Mouse (Mus musculus) embryonic facial prominence, embryonic 13.5 days (tissue): ENCODE data around the gene Gtf2a1. TPM values are rescaled to one million over a fixed set of nuclear protein-coding genes. Genes with fewer than 3 reads are reported as not detected.

Experiments
- ATAC-seq: fragments of 200-750 bp; cut with Nextera tagmentation; 2 replicates; pipeline ENCODE4 v1.8.0; 2017; ENCODE audit warnings: low read depth; ENCODE audit not compliant: insufficient number of reproducible peaks, insufficient read depth, low FRiP score, low TSS enrichment
- H3K27ac ChIP-seq: fragments of 300-500 bp; sonication (generic); 2 replicates; pipeline ENCODE4 v1.5.1; 2015; ENCODE audit warnings: moderate library complexity, mild to moderate bottlenecking, inconsistent platforms
- H3K27me3 ChIP-seq: fragments of 300-500 bp; sonication (generic); 2 replicates; pipeline ENCODE4 v1.6.1; 2015; ENCODE audit warnings: mild to moderate bottlenecking, inconsistent platforms
- H3K36me3 ChIP-seq: fragments of 300-500 bp; sonication (generic); 2 replicates; pipeline ENCODE4 v1.6.1; 2015; ENCODE audit warnings: mild to moderate bottlenecking, inconsistent platforms
- H3K4me1 ChIP-seq: fragments of 300-500 bp; sonication (generic); 2 replicates; pipeline ENCODE4 v1.6.1; 2015; ENCODE audit warnings: inconsistent platforms
- H3K4me2 ChIP-seq: fragments of 300-500 bp; sonication (generic); 2 replicates; pipeline ENCODE4 v1.6.1; 2015; ENCODE audit warnings: moderate library complexity, mild to moderate bottlenecking, inconsistent platforms
- H3K4me3 ChIP-seq: fragments of 300-500 bp; sonication (generic); 2 replicates; pipeline ENCODE4 v1.5.1; 2015; ENCODE audit warnings: mild to moderate bottlenecking, inconsistent platforms
- H3K9ac ChIP-seq: fragments of 300-500 bp; sonication (generic); 2 replicates; pipeline ENCODE4 v1.6.1; 2015; ENCODE audit warnings: mild to moderate bottlenecking, inconsistent platforms
- H3K9me3 ChIP-seq: fragments of 300-500 bp; sonication (generic); 2 replicates; pipeline ENCODE4 v1.6.1; 2016; ENCODE audit warnings: inconsistent platforms
- WGBS: fragments of 180-500 bp; shearing (Covaris S2); methylation state at CpG from one replicate; pipeline ENCODE4 v1.1.7; 2015; ENCODE audit warnings: mixed read lengths; 5-methylcytosine and 5-hydroxymethylcytosine counted together
- polyA plus RNA-seq: library from polyadenylated mRNA; unstranded; fragments of >200 nt; fragmentation: Nextera tagmentation; extraction: Ambion mirVana; gene quantifications from 2 replicates; pipeline ENCODE4 v1.2.1, GENCODE M21; 2015

Gene Gtf2a1
- polyA plus RNA-seq, 1 experiment from 2014 or later = 43.8 TPM

- Histone ChIP-seq H3K4me3 (no peak overlapping the region), H3K9me3 (no peaks in the 10 kb centered on the region), H3K27me3 (no peaks in the 10 kb centered on the region), H3K4me1 (no peaks in the 10 kb centered on the region), H3K9ac (no peak overlapping the region), H3K27ac (no peak overlapping the region), H3K4me2 (no peak overlapping the region), H3K36me3 (no peaks in the 10 kb centered on the region)
- WGBS = 54% methylated on average over 6 of the region's 6 CpGs
- ATAC-seq = no peak
Observed at GRCm38 (mm10) chr12:91513980-91514379, 76.3 kb downstream of the Gtf2a1 start.

- no peak for ATAC-seq
- Histone ChIP-seq H3K27ac (no peak overlapping the region), H3K9ac (no peak overlapping the region), H3K4me1 (no peaks in the 10 kb centered on the region), H3K4me2 (no peak overlapping the region), H3K36me3 (no peaks in the 10 kb centered on the region), H3K4me3 (no peak overlapping the region), H3K27me3 (no peaks in the 10 kb centered on the region), H3K9me3 (no peaks in the 10 kb centered on the region)
- 70% methylated on average over 3 of the region's 3 CpGs for WGBS
Observed at GRCm38 (mm10) chr12:91511766-91512165, 78.5 kb downstream of the Gtf2a1 start.

Other genes with a start within 250 kb of the Gtf2a1 start
- gene Cep128, start 206.1 kb downstream of the Gtf2a1 start, polyA plus RNA-seq = 9.1 and 10.2 TPM in 2 replicates
- 0.59 and 0.73 TPM in 2 replicates for gene Tshr, start 205.9 kb downstream of the Gtf2a1 start, polyA plus RNA-seq
- gene Ston2, start 197.9 kb upstream of the Gtf2a1 start, polyA plus RNA-seq = 7.5 and 7.9 TPM in 2 replicates